Mouse (Mus musculus) midbrain, embryonic 13.5 days (tissue): ENCODE results near the gene Sestd1. TPM values are rescaled to one million over a fixed set of nuclear protein-coding genes. Genes with fewer than 3 reads are reported as not detected.

Experiments used
- ATAC-seq: fragments of 200-750 bp; cut with Nextera tagmentation; 2 replicates; pipeline ENCODE4 v1.8.0; 2017; ENCODE audit warnings: mild to moderate bottlenecking, moderate TSS enrichment, moderate library complexity
- H3K27ac ChIP-seq: fragments of 300-500 bp; sonication (generic); 2 replicates; pipeline ENCODE4 v1.5.1; 2015; ENCODE audit warnings: inconsistent platforms, mild to moderate bottlenecking, moderate library complexity
- H3K27me3 ChIP-seq: fragments of 300-500 bp; sonication (generic); 2 replicates; pipeline ENCODE4 v1.6.1; 2015; ENCODE audit warnings: mild to moderate bottlenecking, inconsistent platforms
- H3K36me3 ChIP-seq: fragments of 300-500 bp; sonication (generic); 2 replicates; pipeline ENCODE4 v1.6.1; 2015; ENCODE audit warnings: mild to moderate bottlenecking, inconsistent platforms
- H3K4me1 ChIP-seq: fragments of 300-500 bp; sonication (generic); replicated peaks from 2 replicates; pipeline ENCODE4 v1.6.1; 2015; ENCODE audit warnings: inconsistent platforms
- H3K4me2 ChIP-seq: fragments of 300-500 bp; sonication (generic); replicated peaks from 2 replicates; pipeline ENCODE4 v1.6.1; 2015; ENCODE audit warnings: moderate library complexity, mild to moderate bottlenecking, inconsistent platforms
- H3K4me3 ChIP-seq: fragments of 300-500 bp; sonication (generic); replicated peaks from 2 replicates; pipeline ENCODE4 v1.5.1; 2015; ENCODE audit warnings: mild to moderate bottlenecking, inconsistent platforms
- H3K9ac ChIP-seq: fragments of 300-500 bp; sonication (generic); replicated peaks from 2 replicates; pipeline ENCODE4 v1.6.1; 2015; ENCODE audit warnings: mild to moderate bottlenecking, inconsistent platforms
- H3K9me3 ChIP-seq: fragments of 300-500 bp; sonication (generic); 2 replicates; pipeline ENCODE4 v1.6.1; 2016; ENCODE audit warnings: mild to moderate bottlenecking, inconsistent platforms
- WGBS: fragments of 180-500 bp; shearing (Covaris S2); methylation state at CpG from one replicate; pipeline ENCODE4 v1.1.7; 2015; 5-methylcytosine and 5-hydroxymethylcytosine counted together
- polyA plus RNA-seq: library from polyadenylated mRNA; unstranded; fragments of >200 nt; fragmentation: Nextera tagmentation; extraction: Ambion mirVana; gene quantifications from 2 replicates; pipeline ENCODE4 v1.2.1, GENCODE M21; 2015

Gene Sestd1
- polyA plus RNA-seq: 28.2 and 28.7 TPM in 2 replicates

- Histone ChIP-seq H3K4me1 (peaks cover 29% of the 10 kb centered on the region), H3K4me2 (peak within 1 kb of the TSS; percentile 69), H3K4me3 (peak within 1 kb of the TSS; percentile 84), H3K27ac (peak within 1 kb of the TSS; percentile 89), H3K9me3 (no peaks in the 10 kb centered on the region), H3K36me3 (no peaks in the 10 kb centered on the region), H3K9ac (peak within 1 kb of the TSS; percentile 94), H3K27me3 (no peaks in the 10 kb centered on the region)
- 8% methylated on average over 35 of the region's 73 CpGs for WGBS
- ATAC-seq: peak; percentile 86
Measured at GRCm38 (mm10) chr2:77280512-77281409, at the start of gene Sestd1. TSS of gene Sestd1 (minus strand) at chr2:77280592.

GRCm38 (mm10) chr2:77327246-77327645 is 46.9 kb upstream of the Sestd1 start:
- H3K4me1 ChIP-seq: 0 out of 2 replicates have a peak, but pooled peaks cover 3% of the 10 kb centered on the region
- 91% methylated on average over 3 of the region's 3 CpGs for WGBS
- no peak for ATAC-seq
- H3K27me3 ChIP-seq: no peaks in the 10 kb centered on the region
- no peak overlapping the region for H3K27ac ChIP-seq
- H3K9me3 ChIP-seq: no peaks in the 10 kb centered on the region
- no peak overlapping the region for H3K9ac ChIP-seq
- no peak overlapping the region for H3K4me2 ChIP-seq
- no peaks in the 10 kb centered on the region for H3K36me3 ChIP-seq
- H3K4me3 ChIP-seq: no peak overlapping the region

GRCm38 (mm10) chr2:77323739-77324138 is 43.3 kb upstream of the Sestd1 start:
- no peak for ATAC-seq
- Histone ChIP-seq H3K9me3 (no peaks in the 10 kb centered on the region), H3K4me3 (no peak overlapping the region), H3K9ac (no peak overlapping the region), H3K36me3 (no peaks in the 10 kb centered on the region), H3K4me2 (no peak overlapping the region), H3K27ac (no peak overlapping the region), H3K27me3 (no peaks in the 10 kb centered on the region), H3K4me1 (0 out of 2 replicates have a peak, but pooled peaks cover 3% of the 10 kb centered on the region)
- WGBS: 60% methylated on average over 6 of the region's 6 CpGs

- WGBS: 39% methylated on average over 9 of the region's 9 CpGs
- no peak for ATAC-seq
Measured at GRCm38 (mm10) chr2:77323156-77323555, 42.8 kb upstream of the Sestd1 start.

GRCm38 (mm10) chr2:77319196-77319595 is 38.8 kb upstream of the Sestd1 start:
- H3K9ac ChIP-seq: no peak overlapping the region
- H3K4me1 ChIP-seq: peaks cover 8% of the 10 kb centered on the region; the same call in 1 of the 2 replicates
- H3K4me3 ChIP-seq: no peak overlapping the region
- ATAC-seq: no peak
- H3K36me3 ChIP-seq: no peaks in the 10 kb centered on the region
- no peak overlapping the region for H3K4me2 ChIP-seq
- WGBS: 90% methylated on average over 5 of the region's 5 CpGs
- no peaks in the 10 kb centered on the region for H3K27me3 ChIP-seq
- H3K27ac ChIP-seq: no peak overlapping the region
- H3K9me3 ChIP-seq: no peaks in the 10 kb centered on the region

More at GRCm38 (mm10) chr2:77323156-77323555, 42.8 kb upstream of the Sestd1 start:
- H3K4me2 ChIP-seq: no peak overlapping the region
- 0 out of 2 replicates have a peak, but pooled peaks cover 3% of the 10 kb centered on the region for H3K4me1 ChIP-seq
- H3K27ac ChIP-seq: no peak overlapping the region
- no peaks in the 10 kb centered on the region for H3K27me3 ChIP-seq
- H3K4me3 ChIP-seq: no peak overlapping the region
- H3K36me3 ChIP-seq: no peaks in the 10 kb centered on the region
- no peaks in the 10 kb centered on the region for H3K9me3 ChIP-seq
- H3K9ac ChIP-seq: no peak overlapping the region

GRCm38 (mm10) chr2:77316961-77317360 is 36.6 kb upstream of the Sestd1 start:
- WGBS: 42% methylated on average over 7 of the region's 7 CpGs
- no peaks in the 10 kb centered on the region for H3K9me3 ChIP-seq
- no peak overlapping the region for H3K4me3 ChIP-seq
- H3K36me3 ChIP-seq: no peaks in the 10 kb centered on the region
- H3K9ac ChIP-seq: no peak overlapping the region
- no peaks in the 10 kb centered on the region for H3K27me3 ChIP-seq
- no peak overlapping the region for H3K4me2 ChIP-seq
- ATAC-seq: peak; percentile 65
- no peak overlapping the region for H3K27ac ChIP-seq
- peaks cover 5% of the 10 kb centered on the region; the same call in 1 of the 2 replicates for H3K4me1 ChIP-seq

- H3K36me3 ChIP-seq: no peaks in the 10 kb centered on the region
- no peak overlapping the region for H3K4me3 ChIP-seq
- no peak for ATAC-seq
- H3K9ac ChIP-seq: no peak overlapping the region
- no peaks in the 10 kb centered on the region for H3K9me3 ChIP-seq
- 94% methylated on average over 10 of the region's 10 CpGs for WGBS
- no peak overlapping the region for H3K4me2 ChIP-seq
- peaks cover 5% of the 10 kb centered on the region; the same call in 1 of the 2 replicates for H3K4me1 ChIP-seq
- H3K27ac ChIP-seq: no peak overlapping the region
- no peaks in the 10 kb centered on the region for H3K27me3 ChIP-seq
Measured at GRCm38 (mm10) chr2:77313846-77314245, 33.5 kb upstream of the Sestd1 start.

- H3K27ac ChIP-seq: no peak overlapping the region
Measured at GRCm38 (mm10) chr2:77312616-77313015, 32.2 kb upstream of the Sestd1 start.

GRCm38 (mm10) chr2:77309313-77309712 is 28.9 kb upstream of the Sestd1 start:
- Histone ChIP-seq H3K4me2 (no peak overlapping the region), H3K4me3 (no peak overlapping the region), H3K27me3 (no peaks in the 10 kb centered on the region), H3K36me3 (no peaks in the 10 kb centered on the region), H3K27ac (no peak overlapping the region), H3K9me3 (no peaks in the 10 kb centered on the region), H3K4me1 (no peaks in the 10 kb centered on the region), H3K9ac (no peak overlapping the region)
- no peak for ATAC-seq
- 57% methylated on average over 7 of the region's 7 CpGs for WGBS

More at GRCm38 (mm10) chr2:77312616-77313015, 32.2 kb upstream of the Sestd1 start:
- no peak overlapping the region for H3K4me2 ChIP-seq
- H3K27me3 ChIP-seq: no peaks in the 10 kb centered on the region
- H3K9ac ChIP-seq: no peak overlapping the region
- no peak overlapping the region for H3K4me3 ChIP-seq
- no peaks in the 10 kb centered on the region for H3K9me3 ChIP-seq
- ATAC-seq: no peak
- 83% methylated on average over 9 of the region's 9 CpGs for WGBS
- no peaks in the 10 kb centered on the region for H3K36me3 ChIP-seq
- H3K4me1 ChIP-seq: peaks cover 5% of the 10 kb centered on the region; the same call in 1 of the 2 replicates

- ATAC-seq: no peak
- Histone ChIP-seq H3K9ac (no peak overlapping the region), H3K9me3 (no peaks in the 10 kb centered on the region), H3K4me1 (peaks cover 5% of the 10 kb centered on the region; the same call in 1 of the 2 replicates), H3K36me3 (no peaks in the 10 kb centered on the region), H3K4me3 (no peak overlapping the region), H3K27me3 (no peaks in the 10 kb centered on the region), H3K4me2 (no peak overlapping the region), H3K27ac (no peak overlapping the region)
- 80% methylated on average over 3 of the region's 3 CpGs for WGBS
Measured at GRCm38 (mm10) chr2:77304494-77304893, 24.1 kb upstream of the Sestd1 start.

GRCm38 (mm10) chr2:77303716-77304115 is 23.3 kb upstream of the Sestd1 start:
- Histone ChIP-seq H3K9ac (no peak overlapping the region), H3K4me3 (no peak overlapping the region), H3K9me3 (no peaks in the 10 kb centered on the region), H3K36me3 (no peaks in the 10 kb centered on the region), H3K27ac (no peak overlapping the region), H3K27me3 (no peaks in the 10 kb centered on the region), H3K4me2 (no peak overlapping the region), H3K4me1 (peaks cover 5% of the 10 kb centered on the region; the same call in 1 of the 2 replicates)
- 83% methylated on average over 3 of the region's 3 CpGs for WGBS
- ATAC-seq: no peak

- no peaks in the 10 kb centered on the region for H3K27me3 ChIP-seq
- no peak overlapping the region for H3K4me3 ChIP-seq
- no peaks in the 10 kb centered on the region for H3K9me3 ChIP-seq
- H3K27ac ChIP-seq: 0 out of 2 replicates have a peak overlapping the region, but pooled peaks have one; percentile 31
- H3K4me1 ChIP-seq: peaks cover 5% of the 10 kb centered on the region; the same call in 1 of the 2 replicates
- H3K4me2 ChIP-seq: no peak overlapping the region
- no peak overlapping the region for H3K9ac ChIP-seq
- no peak for ATAC-seq
- 84% methylated on average over 6 of the region's 6 CpGs for WGBS
- H3K36me3 ChIP-seq: no peaks in the 10 kb centered on the region
Measured at GRCm38 (mm10) chr2:77302655-77303348, 22.4 kb upstream of the Sestd1 start.
